ENCODE assay signal across 13 mouse cellular contexts in genomic region chr12:16434225-16434624, GRCm38 (mm10).
DNase-seq lines count a peak whose midpoint lies in the region; ATAC-seq and TF ChIP-seq lines count a peak whose summit lies in the region.
"Had no signal": no experiment of that assay in that cellular context is flagged by ENCODE, and none has a peak within 500 bp of the region (broad histone marks: within the 10 kb centered on the region; RNA-seq: fewer than 3 reads in every experiment).

No protein-coding gene starts in this region.

- DNase-seq in cerebellum, adult 9-11 months = peak; percentile 21
- DNase-seq in cerebellum, adult 9-10 months = no peak
- peak; percentile 9 for DNase-seq in lung, postnatal 10 days
- no peak for DNase-seq in lung, postnatal 36 days
- DNase-seq in forebrain, postnatal 0 days = peak; percentile 54
- DNase-seq in midbrain, postnatal 0 days (ENCODE audit: low spot score) = peak; percentile 75
- no peak for DNase-seq in heart, postnatal 4 days
- no peak for DNase-seq in MN1 (ENCODE audit: low spot score)
- DNase-seq: heart, adult 11 months; heart, postnatal 36 days; kidney, adult 9 months; liver had no signal

- no peak overlapping the region for H3K9ac ChIP-seq in forebrain, postnatal 0 days
- no peak overlapping the region for H3K9ac ChIP-seq in midbrain, postnatal 0 days (replicated peaks; ENCODE audit: low read length, poor library complexity, severe bottlenecking)

- H3K4me1 ChIP-seq in forebrain, postnatal 0 days (ENCODE audit: insufficient read depth) = no peaks in the 10 kb centered on the region
- H3K4me1 ChIP-seq in midbrain, postnatal 0 days (ENCODE audit: insufficient read depth, low read length) = no peaks in the 10 kb centered on the region

- no peaks in the 10 kb centered on the region for H3K9me3 ChIP-seq in forebrain, postnatal 0 days (ENCODE audit: low read length)
- no peaks in the 10 kb centered on the region for H3K9me3 ChIP-seq in midbrain, postnatal 0 days (ENCODE audit: low read length)

- no peaks in the 10 kb centered on the region for H3K36me3 ChIP-seq in forebrain, postnatal 0 days (ENCODE audit: insufficient read depth)
- H3K36me3 ChIP-seq in midbrain, postnatal 0 days (ENCODE audit: insufficient read depth, low read length) = no peaks in the 10 kb centered on the region

- WGBS in forebrain, postnatal 0 days = 31% methylated on average over 1 of the region's 1 CpGs
- WGBS in midbrain, postnatal 0 days = 50% methylated on average over 1 of the region's 1 CpGs

- TF ChIP-seq CTCF in forebrain, postnatal 0 days (IDR thresholded peaks at IDR 0.05; ENCODE audit: low read depth) = no peak
- no peak for TF ChIP-seq CTCF in midbrain, postnatal 0 days (IDR thresholded peaks at IDR 0.05)

- no peak overlapping the region for H3K4me3 ChIP-seq in forebrain, postnatal 0 days (ENCODE audit: low read depth, low read length)
- H3K4me3 ChIP-seq in midbrain, postnatal 0 days (ENCODE audit: low read depth, low read length) = no peak overlapping the region
- H3K4me3 ChIP-seq: left cerebral cortex, adult 2 months had no signal

- ATAC-seq in forebrain, postnatal 0 days = peak; percentile 83
- peak; percentile 23; the same call in 1 of the 2 replicates for ATAC-seq in midbrain, postnatal 0 days (ENCODE audit: low FRiP score)

- H3K4me2 ChIP-seq in forebrain, postnatal 0 days (ENCODE audit: low read depth) = no peak overlapping the region
- no peak overlapping the region for H3K4me2 ChIP-seq in midbrain, postnatal 0 days (ENCODE audit: low read depth, low read length, poor library complexity, severe bottlenecking)

- no peaks in the 10 kb centered on the region for H3K27me3 ChIP-seq in forebrain, postnatal 0 days (ENCODE audit: insufficient read depth, low read length)
- H3K27me3 ChIP-seq in midbrain, postnatal 0 days (ENCODE audit: insufficient read depth, low read length) = no peaks in the 10 kb centered on the region

- no peak overlapping the region for H3K27ac ChIP-seq in forebrain, postnatal 0 days (ENCODE audit: low read depth, low read length)
- no peak overlapping the region for H3K27ac ChIP-seq in midbrain, postnatal 0 days (ENCODE audit: low read depth, low read length)
- H3K27ac ChIP-seq: left cerebral cortex, adult 2 months had no signal

Comparison
In these comparisons a context has a peak if more than half of its experiments do, and no peak if none do; other contexts are left out.
1. DNase-seq: peak in cerebellum, adult 9-11 months (single experiment), lung, postnatal 10 days (single experiment), forebrain, postnatal 0 days (single experiment) and midbrain, postnatal 0 days (single experiment); none in cerebellum, adult 9-10 months (single experiment), lung, postnatal 36 days (single experiment), heart, postnatal 4 days (single experiment) and MN1 (single experiment).